Mouse (Mus musculus) E14TG2a.4 (cell line): ENCODE data around the gene Pdzrn3.

ENCODE experiments used
- H3K27me3 ChIP-seq: 2 replicates; pipeline ENCODE4 v1.6.1; 2014; ENCODE audit warnings: low read length, control low read depth; ENCODE audit not compliant: insufficient read depth
- H3K36me3 ChIP-seq: 2 replicates; pipeline ENCODE4 v1.6.1; 2014; ENCODE audit warnings: low read length, control low read depth; ENCODE audit not compliant: insufficient read depth
- H3K4me1 ChIP-seq: replicated peaks from 2 replicates; pipeline ENCODE4 v1.6.1; 2014; ENCODE audit warnings: low read depth, low read length, control low read depth
- H3K4me3 ChIP-seq: replicated peaks from 2 replicates; pipeline ENCODE4 v1.5.1; 2014; ENCODE audit warnings: mild to moderate bottlenecking, low read length
- H3K9me3 ChIP-seq: 2 replicates; pipeline ENCODE4 v1.6.1; 2014; ENCODE audit warnings: low read length, control low read depth
- CTCF ChIP-seq: conservative IDR thresholded peaks from 2 replicates; pipeline ENCODE4 v1.5.1; 2014; ENCODE audit warnings: low read length
- NANOG ChIP-seq: IDR thresholded peaks from 2 replicates; pipeline ENCODE4 v1.6.1; 2014; ENCODE audit warnings: borderline replicate concordance, low read length, mixed read lengths
- POU5F1 ChIP-seq: IDR thresholded peaks from 2 replicates; pipeline ENCODE4 v1.6.1; 2014; ENCODE audit warnings: low read length, borderline replicate concordance

Gene Pdzrn3

GRCm38 (mm10) chr6:101362728-101363127 is 15.0 kb downstream of the Pdzrn3 start:
- Histone ChIP-seq H3K4me3 (no peak overlapping the region), H3K36me3 (no peaks in the 10 kb centered on the region), H3K27me3 (no peaks in the 10 kb centered on the region; the same call in 1 of the 2 replicates), H3K4me1 (no peaks in the 10 kb centered on the region), H3K9me3 (no peaks in the 10 kb centered on the region)
- TF ChIP-seq POU5F1, result no peak
- TF ChIP-seq CTCF, result no peak
- no peak for TF ChIP-seq NANOG

- TF ChIP-seq POU5F1 (no peak), CTCF (no peak), NANOG (no peak)
- H3K36me3 ChIP-seq, result no peaks in the 10 kb centered on the region
- H3K4me1 ChIP-seq, result no peaks in the 10 kb centered on the region
- H3K27me3 ChIP-seq, result no peaks in the 10 kb centered on the region; the same call in 1 of the 2 replicates
- no peak overlapping the region for H3K4me3 ChIP-seq
- no peaks in the 10 kb centered on the region for H3K9me3 ChIP-seq
Observed at GRCm38 (mm10) chr6:101362268-101362667, 15.4 kb downstream of the Pdzrn3 start.

- TF ChIP-seq NANOG, result no peak
- no peak for TF ChIP-seq CTCF
- TF ChIP-seq POU5F1, result no peak
- no peaks in the 10 kb centered on the region; the same call in 1 of the 2 replicates for H3K27me3 ChIP-seq
- no peaks in the 10 kb centered on the region for H3K36me3 ChIP-seq
- H3K4me1 ChIP-seq, result no peaks in the 10 kb centered on the region
- H3K4me3 ChIP-seq, result no peak overlapping the region
- H3K9me3 ChIP-seq, result no peaks in the 10 kb centered on the region
Observed at GRCm38 (mm10) chr6:101360211-101360737, 17.4 kb downstream of the Pdzrn3 start.

- Histone ChIP-seq H3K4me1 (no peaks in the 10 kb centered on the region), H3K27me3 (no peaks in the 10 kb centered on the region; the same call in 1 of the 2 replicates), H3K36me3 (no peaks in the 10 kb centered on the region), H3K9me3 (no peaks in the 10 kb centered on the region), H3K4me3 (no peak overlapping the region)
- TF ChIP-seq POU5F1, result no peak
- TF ChIP-seq CTCF, result no peak
- no peak for TF ChIP-seq NANOG
Observed at GRCm38 (mm10) chr6:101359646-101360045, 18.1 kb downstream of the Pdzrn3 start.

GRCm38 (mm10) chr6:101354887-101355286 is 22.8 kb downstream of the Pdzrn3 start:
- Histone ChIP-seq H3K9me3 (no peaks in the 10 kb centered on the region), H3K27me3 (0 out of 2 replicates have a peak, but pooled peaks cover 3% of the 10 kb centered on the region), H3K4me3 (no peak overlapping the region), H3K36me3 (no peaks in the 10 kb centered on the region), H3K4me1 (no peaks in the 10 kb centered on the region)
- TF ChIP-seq POU5F1 (no peak), CTCF (no peak), NANOG (no peak)

- H3K4me3 ChIP-seq, result no peak overlapping the region
- TF ChIP-seq CTCF (no peak), POU5F1 (no peak), NANOG (no peak)
- H3K4me1 ChIP-seq, result no peaks in the 10 kb centered on the region
- H3K27me3 ChIP-seq, result 0 out of 2 replicates have a peak, but pooled peaks cover 3% of the 10 kb centered on the region
- no peaks in the 10 kb centered on the region for H3K9me3 ChIP-seq
- H3K36me3 ChIP-seq, result no peaks in the 10 kb centered on the region
Observed at GRCm38 (mm10) chr6:101354230-101354881, 23.3 kb downstream of the Pdzrn3 start.

- Histone ChIP-seq H3K9me3 (no peaks in the 10 kb centered on the region), H3K36me3 (no peaks in the 10 kb centered on the region), H3K4me1 (no peaks in the 10 kb centered on the region), H3K27me3 (0 out of 2 replicates have a peak, but pooled peaks cover 3% of the 10 kb centered on the region), H3K4me3 (no peak overlapping the region)
- TF ChIP-seq CTCF (no peak), POU5F1 (no peak), NANOG (no peak)
Observed at GRCm38 (mm10) chr6:101353701-101354100, 24.0 kb downstream of the Pdzrn3 start.

GRCm38 (mm10) chr6:101352626-101353025 is 25.1 kb downstream of the Pdzrn3 start:
- Histone ChIP-seq H3K36me3 (no peaks in the 10 kb centered on the region), H3K4me3 (no peak overlapping the region), H3K27me3 (0 out of 2 replicates have a peak, but pooled peaks cover 3% of the 10 kb centered on the region), H3K9me3 (no peaks in the 10 kb centered on the region), H3K4me1 (no peaks in the 10 kb centered on the region)
- TF ChIP-seq CTCF (no peak), POU5F1 (no peak), NANOG (no peak)
